Mouse (Mus musculus) E14TG2a.4 (cell line): ENCODE results near the gene Gm3099.
"Not testable (repeated sequence)": the region's sequence is repeated elsewhere in the genome, so short reads cannot be mapped to it uniquely, and the experiment has no call there.

Source experiments
- H3K27me3 ChIP-seq: 2 replicates; pipeline ENCODE4 v1.6.1; 2014; ENCODE audit warnings: low read length, control low read depth; ENCODE audit not compliant: insufficient read depth
- H3K36me3 ChIP-seq: 2 replicates; pipeline ENCODE4 v1.6.1; 2014; ENCODE audit warnings: low read length, control low read depth; ENCODE audit not compliant: insufficient read depth
- H3K4me1 ChIP-seq: replicated peaks from 2 replicates; pipeline ENCODE4 v1.6.1; 2014; ENCODE audit warnings: low read depth, low read length, control low read depth
- H3K4me3 ChIP-seq: replicated peaks from 2 replicates; pipeline ENCODE4 v1.5.1; 2014; ENCODE audit warnings: mild to moderate bottlenecking, low read length
- H3K9me3 ChIP-seq: 2 replicates; pipeline ENCODE4 v1.6.1; 2014; ENCODE audit warnings: low read length, control low read depth

The Gm3099 gene

DNA sequence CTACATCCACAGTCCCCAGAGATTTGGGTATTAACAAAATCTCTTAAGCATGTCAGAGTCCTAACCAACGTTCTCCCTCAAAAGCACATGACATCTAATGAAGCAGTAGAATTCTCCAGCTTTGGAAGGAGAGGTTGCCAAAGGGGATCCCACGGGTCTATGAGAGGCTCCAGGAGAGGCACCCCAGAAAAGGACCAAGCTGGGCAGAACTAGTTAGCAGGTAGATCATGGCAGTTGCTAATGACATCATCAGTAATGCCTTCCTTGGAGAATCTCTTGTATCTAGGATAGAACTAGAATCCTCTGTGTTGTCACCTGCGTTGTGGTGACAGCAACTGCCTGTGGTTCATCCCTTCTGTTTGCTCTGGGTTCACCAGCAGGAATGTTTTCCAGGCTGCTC lies at the start of gene Gm3099:
Gene Gm3099 (plus strand): TSS at position 301 of the 400 bp plus-strand sequence.
- H3K9me3 ChIP-seq, H3K4me3 ChIP-seq, H3K4me1 ChIP-seq, H3K27me3 ChIP-seq, H3K36me3 ChIP-seq: not testable (repeated sequence)

DNA sequence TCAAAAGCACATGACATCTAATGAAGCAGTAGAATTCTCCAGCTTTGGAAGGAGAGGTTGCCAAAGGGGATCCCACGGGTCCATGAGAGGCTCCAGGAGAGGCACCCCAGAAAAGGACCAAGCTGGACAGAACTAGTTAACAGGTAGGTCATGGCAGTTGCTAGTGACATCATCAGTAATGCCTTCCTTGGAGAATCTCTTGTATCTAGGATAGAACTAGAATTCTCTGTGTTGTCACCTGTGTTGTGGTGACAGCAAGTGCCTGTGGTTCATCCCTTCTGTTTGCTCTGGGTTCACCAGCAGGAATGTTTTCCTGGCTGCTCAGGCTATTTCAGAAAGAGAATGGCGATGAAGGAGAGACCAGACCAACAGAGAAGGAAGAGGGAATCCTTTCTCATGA lies 34.9 kb upstream of the Gm3099 start, which contains the start of gene Gm3095:
Gene Gm3095 (plus strand): TSS at position 301 of the 400 bp plus-strand sequence.
- H3K27me3 ChIP-seq, H3K36me3 ChIP-seq, H3K4me3 ChIP-seq, H3K4me1 ChIP-seq, H3K9me3 ChIP-seq: not testable (repeated sequence)

DNA sequence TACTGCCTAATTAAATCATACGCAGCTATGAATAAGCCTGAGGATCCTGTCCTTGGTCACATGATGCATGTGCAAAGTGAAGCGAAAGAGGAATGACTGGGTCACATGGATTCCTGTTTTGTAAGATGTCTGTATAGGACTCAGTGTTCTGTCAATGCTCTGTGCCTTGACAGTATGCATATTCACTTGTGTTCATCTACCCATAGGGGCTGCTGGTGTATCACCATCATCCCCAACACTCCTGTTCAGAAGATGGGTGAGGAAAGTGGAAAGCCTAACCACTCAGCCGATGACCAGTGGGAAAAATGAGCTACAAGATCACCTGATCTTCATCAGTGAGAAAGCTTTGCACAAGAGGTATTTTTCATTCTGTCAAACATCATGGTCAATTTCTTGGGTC lies 25.4 kb downstream of the Gm3099 start, which contains the start of gene Gm5796:
Gene Gm5796 (plus strand): TSS at position 301 of the 400 bp plus-strand sequence.
- H3K36me3 ChIP-seq, H3K9me3 ChIP-seq, H3K27me3 ChIP-seq, H3K4me3 ChIP-seq, H3K4me1 ChIP-seq: not testable (repeated sequence)
